Mouse (Mus musculus) splenic B cell, adult 2 months (primary cell): ENCODE measurements around the gene Pygo2.

ENCODE experiments used
- DNase-seq: peaks from one replicate; pipeline ENCODE4 v3.0.0-alpha.2; 2011; ENCODE audit warnings: low read depth, low spot score
- H3K27me3 ChIP-seq: 2 replicates; pipeline ENCODE4 v1.6.1; 2012; ENCODE audit warnings: mild to moderate bottlenecking, low read length, moderate library complexity, mixed read lengths; ENCODE audit not compliant: control insufficient read depth, poor library complexity, insufficient read depth, severe bottlenecking
- H3K36me3 ChIP-seq: 2 replicates; pipeline ENCODE4 v1.6.1; 2012; ENCODE audit warnings: mild to moderate bottlenecking, low read length, moderate library complexity, mixed read lengths; ENCODE audit not compliant: control insufficient read depth, poor library complexity, insufficient read depth, severe bottlenecking

Gene Pygo2

DNA sequence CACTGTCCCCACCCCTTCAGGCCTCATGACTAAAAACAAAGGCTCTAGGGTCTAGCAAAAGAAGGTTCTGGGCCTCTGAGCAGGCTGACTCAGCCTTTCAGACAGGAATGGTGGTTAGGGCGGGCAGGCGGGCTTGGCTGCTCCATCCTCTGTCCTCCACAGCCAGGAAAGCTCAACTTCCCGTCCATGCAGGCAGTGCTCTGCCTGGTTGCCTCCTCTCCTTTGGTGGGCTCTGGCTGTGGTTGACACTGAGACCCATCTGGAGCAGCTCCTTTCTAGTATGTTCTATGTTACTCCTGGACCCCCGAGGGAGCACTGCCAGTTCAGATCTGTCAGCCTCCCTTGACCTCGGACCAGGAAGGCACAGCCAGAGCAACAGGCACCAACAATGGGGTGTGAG, 27.3 kb upstream of the Pygo2 start, which contains the start of gene Lenep:
Gene Lenep, minus strand, starts transcription at position 101 of the 400 bp plus-strand sequence.
- Histone ChIP-seq H3K36me3 (peaks cover 15% of the 10 kb centered on the region), H3K27me3 (no peaks in the 10 kb centered on the region)
- no peak for DNase-seq

DNA sequence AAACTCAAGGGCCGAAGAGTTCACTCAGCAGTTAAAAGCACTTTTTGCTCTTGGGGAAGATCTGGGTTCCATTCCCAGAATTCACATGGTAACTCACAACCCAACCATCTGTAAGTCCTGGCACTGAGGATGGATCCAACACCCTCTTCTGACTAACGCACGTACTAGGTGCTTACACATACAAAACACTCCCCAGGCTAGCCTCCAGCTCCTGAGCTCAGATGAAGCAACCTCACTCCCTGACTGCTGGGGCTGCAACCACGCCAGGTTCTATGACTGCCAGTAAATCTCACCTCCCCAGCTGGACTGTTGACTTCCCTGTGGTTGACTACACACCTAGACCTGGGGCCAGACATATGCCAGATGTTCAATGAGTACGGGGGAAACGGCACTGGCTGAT, 23.1 kb upstream of the Pygo2 start:
- DNase-seq: no peak
- Histone ChIP-seq H3K27me3 (no peaks in the 10 kb centered on the region), H3K36me3 (peaks cover 17% of the 10 kb centered on the region)

DNA sequence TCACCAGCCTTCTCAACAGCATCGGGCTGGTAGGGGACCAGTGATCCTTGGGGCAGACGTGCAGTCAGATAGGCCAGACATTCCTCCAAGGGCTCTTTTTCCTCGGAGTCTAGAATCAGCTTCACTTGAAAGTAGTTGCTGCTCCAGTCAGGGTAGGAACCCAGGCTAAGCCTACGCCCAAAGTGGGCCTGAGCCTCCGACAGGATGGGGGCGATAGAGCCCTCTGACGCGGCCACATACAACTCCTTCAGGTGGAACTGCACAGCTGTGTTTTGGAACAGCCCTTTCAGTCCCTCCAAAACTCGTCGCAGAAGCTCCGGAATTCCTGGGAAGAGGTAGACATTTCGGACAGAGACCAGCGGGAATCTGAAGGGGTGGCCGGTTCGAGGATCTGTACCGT, 21.6 kb upstream of the Pygo2 start:
- no peaks in the 10 kb centered on the region for H3K27me3 ChIP-seq
- peaks cover 13% of the 10 kb centered on the region for H3K36me3 ChIP-seq
- no peak for DNase-seq

DNA sequence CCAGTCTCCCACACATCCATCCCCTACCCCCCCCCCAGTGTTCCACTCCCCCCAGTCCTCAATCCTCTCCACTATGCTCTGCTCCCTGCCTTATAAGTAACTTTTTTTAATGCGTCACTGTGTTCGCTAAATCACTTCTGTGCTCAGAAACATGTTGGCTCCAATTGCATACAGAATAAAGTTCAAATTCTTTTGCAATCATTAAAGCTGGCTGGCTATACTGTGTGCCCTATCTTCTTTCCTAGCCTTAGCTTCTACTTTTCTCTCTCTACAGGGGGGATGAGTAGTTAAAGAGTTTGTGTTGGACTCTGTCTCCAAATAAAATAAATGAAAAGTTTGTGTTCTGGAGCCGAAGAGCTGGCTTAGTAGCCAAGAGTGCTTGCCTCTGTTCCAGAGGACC, 20.3 kb upstream of the Pygo2 start:
- Histone ChIP-seq H3K27me3 (no peaks in the 10 kb centered on the region), H3K36me3 (peaks cover 10% of the 10 kb centered on the region)
- no peak for DNase-seq

DNA sequence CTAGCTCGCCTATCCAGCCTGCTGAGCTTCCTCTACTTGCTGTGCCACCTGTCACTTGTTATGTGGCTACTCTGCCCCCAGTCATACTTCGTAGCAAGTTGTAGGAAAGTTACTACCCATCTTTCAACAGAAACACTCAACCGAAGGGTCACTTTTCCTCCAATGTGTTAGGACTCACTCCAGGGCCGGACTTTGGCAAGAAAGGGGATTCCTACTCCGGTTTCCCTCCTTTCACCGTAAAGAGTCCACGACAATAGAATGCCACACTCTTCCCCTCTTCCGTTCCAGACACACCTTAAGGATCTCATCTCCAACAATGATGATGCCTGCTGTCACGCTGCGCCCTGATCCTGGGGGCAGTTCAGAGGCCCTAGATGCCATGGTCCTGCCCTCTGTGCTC, 19.1 kb upstream of the Pygo2 start:
- no peak for DNase-seq
- Histone ChIP-seq H3K27me3 (no peaks in the 10 kb centered on the region), H3K36me3 (peaks cover 7% of the 10 kb centered on the region; the same call in 1 of the 2 replicates)

DNA sequence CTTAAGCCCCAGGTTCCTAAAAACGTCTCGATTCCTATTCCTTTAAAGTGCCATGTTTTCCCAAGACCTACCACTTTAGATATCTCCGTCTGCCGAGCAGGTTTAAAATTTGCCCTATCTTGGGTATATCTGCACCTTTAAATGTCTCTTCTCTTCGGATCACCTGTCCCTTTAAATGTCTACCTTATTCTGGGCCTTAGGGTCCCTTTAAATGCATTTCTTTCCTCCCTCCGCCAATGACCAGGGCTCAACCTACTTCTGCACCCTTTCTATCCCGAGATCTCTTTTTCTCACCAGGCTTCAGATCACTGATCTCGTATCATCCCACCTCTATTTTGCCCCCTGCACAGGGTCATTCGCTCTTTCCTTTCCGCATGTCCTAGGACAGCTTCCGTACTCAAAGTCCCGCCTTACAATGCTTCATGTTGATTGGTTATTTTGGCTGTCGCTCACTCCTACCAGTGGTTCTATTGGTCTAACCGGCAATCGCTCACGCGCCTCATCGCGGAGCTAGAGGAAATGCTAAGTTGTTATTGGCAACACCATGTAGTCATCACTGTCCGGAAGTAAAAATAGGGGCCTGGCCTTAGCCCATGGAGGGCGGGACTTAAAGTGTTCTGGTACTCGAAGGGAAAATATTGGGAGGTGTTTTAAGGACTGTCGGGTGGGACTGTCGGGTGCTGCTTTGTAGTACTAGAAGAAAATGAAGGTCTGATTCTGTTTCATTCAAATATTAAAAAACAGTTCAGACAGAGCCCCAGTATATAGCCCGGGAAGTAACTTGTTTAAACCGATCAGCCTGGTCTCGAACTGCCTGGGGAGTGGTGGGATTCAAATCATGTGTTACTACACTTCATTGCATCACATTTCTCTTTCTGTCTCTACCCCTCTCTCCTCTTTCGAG, 18.3 kb upstream of the Pygo2 start, which contains the start of gene Flad1:
Gene Flad1, minus strand, starts transcription at position 381 of the 904 bp plus-strand sequence.
- peak; percentile 100 for DNase-seq
- Histone ChIP-seq H3K27me3 (no peaks in the 10 kb centered on the region), H3K36me3 (peaks cover 7% of the 10 kb centered on the region; the same call in 1 of the 2 replicates)

DNA sequence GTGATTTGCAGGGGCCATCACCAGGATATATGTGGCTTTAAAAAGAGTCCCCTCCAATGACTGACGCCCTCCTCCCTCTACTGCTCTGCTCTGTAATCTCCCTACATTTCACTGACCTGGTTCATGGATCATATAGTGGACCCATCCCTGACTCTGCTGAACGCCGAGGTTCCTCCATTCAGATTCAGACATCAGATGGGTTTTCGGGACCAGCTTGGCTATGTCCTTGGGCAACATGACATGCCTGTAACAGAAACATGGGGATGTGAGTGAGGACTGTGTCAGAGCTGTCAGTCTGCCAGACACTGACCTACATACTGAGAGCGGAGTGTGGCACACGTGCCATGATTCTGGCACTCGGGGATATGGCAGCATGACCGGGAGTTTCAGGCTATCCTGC, 13.9 kb upstream of the Pygo2 start:
- no peaks in the 10 kb centered on the region for H3K27me3 ChIP-seq
- H3K36me3 ChIP-seq: no peaks in the 10 kb centered on the region
- DNase-seq: no peak

DNA sequence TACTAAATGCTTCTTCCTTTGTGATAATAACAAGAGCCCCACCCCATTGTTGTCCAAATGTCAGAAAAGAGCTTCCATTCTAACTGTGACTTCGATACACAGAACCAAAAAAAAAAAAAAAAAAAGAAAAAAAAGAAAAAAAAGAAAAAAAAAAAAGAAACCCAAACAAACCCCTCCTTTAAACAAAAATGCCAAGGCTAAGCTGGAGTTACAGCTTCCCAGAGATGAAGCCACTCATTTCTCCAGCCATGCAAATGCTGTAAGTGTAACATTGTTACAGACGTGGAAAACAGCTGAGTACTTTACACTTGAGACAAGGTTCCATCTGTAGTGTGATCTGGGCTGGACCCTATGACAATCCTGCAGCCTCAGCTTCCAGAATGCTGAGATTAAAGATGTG, 12.9 kb upstream of the Pygo2 start:
- Histone ChIP-seq H3K27me3 (no peaks in the 10 kb centered on the region), H3K36me3 (no peaks in the 10 kb centered on the region)
- no peak for DNase-seq

DNA sequence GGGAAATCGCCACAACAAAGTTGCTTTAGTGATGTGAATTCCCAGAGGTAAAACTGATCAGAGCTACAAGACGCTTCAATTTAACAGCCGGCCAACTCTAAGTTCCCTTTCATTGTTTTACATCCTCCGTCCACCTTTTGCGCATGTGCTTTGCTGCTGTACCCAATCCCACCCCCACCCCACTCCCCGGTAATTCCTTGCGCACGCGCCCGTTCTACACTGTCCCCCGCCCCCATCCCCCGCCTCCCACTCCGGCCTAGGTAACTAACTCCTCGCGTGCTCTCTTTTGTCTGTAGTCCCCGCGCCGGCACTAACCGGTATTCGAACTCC, 12.2 kb upstream of the Pygo2 start:
- no peak for DNase-seq
- Histone ChIP-seq H3K27me3 (no peaks in the 10 kb centered on the region), H3K36me3 (no peaks in the 10 kb centered on the region)

DNA sequence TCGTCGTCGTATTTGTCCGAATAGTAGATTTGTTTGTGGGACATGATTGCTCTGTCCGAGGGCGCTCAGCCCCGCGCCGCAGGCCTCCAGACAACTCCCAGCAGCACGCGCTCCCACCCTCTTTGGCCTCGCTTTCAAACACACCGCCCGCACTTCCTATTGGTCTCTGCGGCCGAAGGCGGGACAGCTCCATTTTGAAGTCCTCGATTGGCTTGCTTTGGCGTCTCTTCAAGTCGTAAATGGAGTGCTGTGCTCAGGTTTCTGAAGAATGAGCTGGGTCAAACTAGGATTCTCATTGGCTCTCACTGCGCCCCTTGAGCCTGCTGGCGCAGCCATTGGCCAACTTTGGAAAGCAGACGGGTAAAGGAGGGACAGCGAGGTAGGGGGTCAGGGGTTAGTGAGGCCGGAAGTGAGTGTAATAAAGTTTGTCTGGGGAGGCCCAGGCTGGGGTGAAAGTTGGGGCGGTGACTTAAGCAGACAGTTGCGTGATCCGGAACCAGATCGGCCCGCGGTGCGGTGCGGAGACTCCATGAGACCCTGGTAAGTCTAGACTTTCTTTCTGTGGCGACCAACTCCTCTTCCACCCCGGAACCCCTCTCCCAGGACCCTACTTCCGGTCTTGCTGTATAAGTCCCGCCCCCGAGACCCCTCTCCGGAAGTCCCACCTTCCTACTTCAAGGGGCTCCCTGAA, 11.7 kb upstream of the Pygo2 start, which contains the start of the genes Cks1b and Shc1:
Gene Cks1b, minus strand, starts transcription at position 214 of the 691 bp plus-strand sequence.
Gene Shc1, plus strand, starts transcription at position 274 of the 691 bp plus-strand sequence.
- DNase-seq: peak; percentile 97
- Histone ChIP-seq H3K27me3 (no peaks in the 10 kb centered on the region), H3K36me3 (no peaks in the 10 kb centered on the region)

DNA sequence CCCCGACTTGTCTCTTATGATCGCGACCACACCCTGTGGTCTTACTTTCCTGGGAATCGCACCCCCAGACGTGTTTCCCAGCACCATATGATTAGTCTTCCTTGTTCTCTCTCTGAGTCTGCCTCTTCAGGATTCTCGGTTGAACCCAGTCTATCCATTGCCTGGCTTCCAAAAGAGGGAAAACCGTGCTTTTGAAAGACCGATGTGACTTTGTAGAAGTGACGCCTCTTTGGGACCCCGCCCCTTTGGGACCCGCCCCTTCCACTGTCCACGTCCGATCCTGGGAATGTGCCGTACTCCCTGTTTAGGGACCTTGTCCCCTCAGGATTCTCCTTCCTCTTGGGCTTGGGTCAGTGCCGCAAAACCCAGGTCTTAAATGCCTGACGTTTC, 11.2 kb upstream of the Pygo2 start:
- no peak for DNase-seq
- H3K36me3 ChIP-seq: no peaks in the 10 kb centered on the region
- H3K27me3 ChIP-seq: no peaks in the 10 kb centered on the region

DNA sequence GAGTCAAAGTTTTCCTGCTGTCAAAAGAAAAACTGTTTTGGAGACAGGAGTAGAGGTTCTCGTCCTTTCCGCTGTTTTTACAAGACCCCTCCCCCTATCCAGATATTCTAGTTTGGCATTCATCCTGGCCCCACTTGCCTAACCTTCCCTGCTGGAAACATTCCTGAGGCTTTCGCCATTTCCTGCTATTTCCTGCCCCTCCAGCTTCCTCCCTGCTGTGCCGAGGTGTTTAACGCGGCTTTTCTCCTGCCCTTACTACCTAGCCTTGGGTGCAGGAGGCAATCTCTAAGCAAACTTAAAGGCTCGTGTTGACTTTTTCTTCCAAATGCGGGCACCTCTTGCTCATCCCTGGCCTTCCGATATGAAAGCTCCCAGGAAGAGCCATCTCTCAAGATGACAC, 10.4 kb upstream of the Pygo2 start:
- DNase-seq: no peak
- H3K27me3 ChIP-seq: no peaks in the 10 kb centered on the region
- H3K36me3 ChIP-seq: no peaks in the 10 kb centered on the region

DNA sequence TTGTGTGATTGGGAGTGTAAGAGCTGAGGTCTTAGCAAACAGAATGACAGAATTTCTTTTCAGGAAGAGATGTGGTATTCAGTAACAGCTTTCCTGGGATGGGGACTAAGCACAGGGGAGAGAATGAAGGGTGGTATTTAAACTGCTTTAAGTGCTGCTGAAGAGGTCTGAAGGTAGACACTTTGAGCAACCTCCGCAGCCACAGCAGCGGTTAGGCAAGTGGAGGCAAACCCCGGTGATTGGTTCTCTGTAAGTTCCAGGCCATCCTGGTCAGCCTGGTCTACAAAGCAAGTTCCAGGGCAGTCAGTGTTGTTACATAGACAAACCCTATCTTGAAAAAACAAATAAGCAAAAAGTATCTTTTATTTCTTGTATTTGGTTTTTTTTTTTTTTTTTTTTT, 10.0 kb upstream of the Pygo2 start:
- DNase-seq: no peak
- Histone ChIP-seq H3K27me3 (no peaks in the 10 kb centered on the region), H3K36me3 (no peaks in the 10 kb centered on the region; the same call in 1 of the 2 replicates)

DNA sequence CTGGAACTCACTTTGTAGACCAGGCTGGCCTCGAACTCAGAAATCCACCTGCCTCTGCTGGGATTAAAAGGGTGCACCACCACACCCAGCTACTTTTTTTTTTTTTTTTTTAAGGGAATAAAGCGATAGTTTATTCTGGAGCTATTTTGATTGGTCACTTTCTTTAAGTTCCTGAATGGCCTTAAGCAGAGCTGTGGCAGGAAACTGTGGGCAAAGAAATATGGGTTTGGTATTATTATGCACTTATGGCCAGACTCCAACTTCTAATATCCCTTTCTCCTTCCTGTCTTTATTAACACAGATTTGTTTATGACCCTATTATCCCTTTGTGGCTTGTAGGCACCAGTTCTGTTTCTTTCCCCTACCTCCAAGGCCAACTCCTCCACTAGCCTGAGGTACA, 9.6 kb upstream of the Pygo2 start:
- DNase-seq: no peak
- no peaks in the 10 kb centered on the region for H3K27me3 ChIP-seq
- no peaks in the 10 kb centered on the region; the same call in 1 of the 2 replicates for H3K36me3 ChIP-seq
